Mouse (Mus musculus) CH12.LX (cell line): ENCODE measurements around the gene Nr2c1.

Source experiments
- CTCF ChIP-seq, 2 experiments: IDR thresholded peaks in 1 of 2; conservative IDR thresholded peaks in 1 of 2; 2 replicates each; pipeline ENCODE4 v1.5.1; 2011 to 2012; ENCODE audit warnings: low read depth in 2 of 2, low read length in 2 of 2, improper control_type of control experiment in 1 of 2, inconsistent platforms in 1 of 2, mild to moderate bottlenecking in 1 of 2, moderate library complexity in 1 of 2
- E2F4 ChIP-seq: IDR thresholded peaks from 2 replicates; pipeline ENCODE4 v1.6.1; 2011; ENCODE audit warnings: low read depth, low read length, improper control_type of control experiment; ENCODE audit not compliant: insufficient replicate concordance
- EP300 ChIP-seq: IDR thresholded peaks from 2 replicates; pipeline ENCODE4 v1.6.1; 2011; ENCODE audit warnings: low read length, improper control_type of control experiment
- JUN ChIP-seq: IDR thresholded peaks from 2 replicates; pipeline ENCODE4 v1.6.1; 2011; ENCODE audit warnings: low read depth, mild to moderate bottlenecking, low read length, improper control_type of control experiment, moderate library complexity; ENCODE audit not compliant: insufficient read depth
- MAFK ChIP-seq: IDR thresholded peaks from 2 replicates; pipeline ENCODE4 v1.6.1; 2011; ENCODE audit warnings: low read length, improper control_type of control experiment; ENCODE audit not compliant: insufficient replicate concordance
- MAX ChIP-seq: IDR thresholded peaks from 2 replicates; pipeline ENCODE4 v1.6.1; 2011; ENCODE audit warnings: low read length, improper control_type of control experiment
- MEF2A ChIP-seq: IDR thresholded peaks from 2 replicates; pipeline ENCODE4 v1.6.1; 2014; ENCODE audit warnings: low read depth, mild to moderate bottlenecking, inconsistent platforms, low read length, improper control_type of control experiment, borderline replicate concordance
- NRF1 ChIP-seq: IDR thresholded peaks from 2 replicates; pipeline ENCODE4 v1.6.1; 2014; ENCODE audit warnings: low read depth, mild to moderate bottlenecking, inconsistent platforms, low read length, improper control_type of control experiment, moderate library complexity
- POLR2A ChIP-seq: IDR thresholded peaks from 2 replicates; pipeline ENCODE4 v1.6.1; 2011; ENCODE audit warnings: low read depth, mild to moderate bottlenecking, improper control_type of control experiment, low read length
- POLR2AphosphoS2 ChIP-seq: IDR thresholded peaks from 2 replicates; pipeline ENCODE4 v1.6.1; 2011; ENCODE audit warnings: low read depth, low read length, improper control_type of control experiment
- RCOR1 ChIP-seq: conservative IDR thresholded peaks from 2 replicates; pipeline ENCODE4 v1.6.1; 2012; ENCODE audit warnings: low read depth, mild to moderate bottlenecking, inconsistent platforms, low read length, improper control_type of control experiment
- USF1 ChIP-seq: IDR thresholded peaks from 2 replicates; pipeline ENCODE4 v1.6.1; 2014; ENCODE audit warnings: low read depth, mild to moderate bottlenecking, inconsistent platforms, low read length, improper control_type of control experiment
- ZMIZ1 ChIP-seq: IDR thresholded peaks from 2 replicates; pipeline ENCODE4 v1.6.1; 2012; ENCODE audit warnings: low read depth, mild to moderate bottlenecking, inconsistent platforms, low read length, improper control_type of control experiment

GRCm38 (mm10) chr10:94108791-94109190 is 39.0 kb upstream of the Nr2c1 start:
- TF ChIP-seq EP300 (no peak), JUN (no peak), ZMIZ1 (no peak), CTCF (conservative IDR thresholded peaks at IDR 0.05 in 1 of 2, IDR thresholded peaks at IDR 0.05 in 1 of 2; ENCODE audit: low read depth in 2 of 2, low read length in 2 of 2) (no peak), MEF2A (no peak), POLR2A (no peak), POLR2AphosphoS2 (no peak), RCOR1 (no peak), MAX (no peak), MAFK (no peak), USF1 (no peak), NRF1 (no peak), E2F4 (no peak)
